Mouse (Mus musculus) CH12.LX (cell line): ENCODE measurements around the gene St6galnac6. TPM values are rescaled to one million over a fixed set of nuclear protein-coding genes. Genes with fewer than 3 reads are reported as not detected.

Experiments
- DNase-seq: peaks from one replicate; pipeline ENCODE4 v3.0.0-alpha.2; 2013; ENCODE audit errors: extremely low read depth
- H3K27ac ChIP-seq: 2 replicates; pipeline ENCODE4 v1.5.1; 2012; ENCODE audit warnings: low read depth, mild to moderate bottlenecking, control low read depth, moderate library complexity; ENCODE audit not compliant: insufficient read depth
- H3K27me3 ChIP-seq: replicated peaks from 2 replicates; pipeline ENCODE3; 2012; ENCODE audit warnings: inconsistent platforms
- H3K36me3 ChIP-seq, 2 experiments: replicated peaks in 1 of 2; 2 replicates each; pipeline versions ENCODE3 to v1.6.1; 2012; ENCODE audit warnings: inconsistent platforms in 1 of 2, low read length in 1 of 2, mild to moderate bottlenecking in 1 of 2, mixed read lengths in 1 of 2, moderate library complexity in 1 of 2; ENCODE audit not compliant: control insufficient read depth in 1 of 2, insufficient read depth in 1 of 2
- H3K4me1 ChIP-seq, 2 experiments: 2 replicates each; pipeline ENCODE4 v1.6.1; 2012; ENCODE audit warnings: inconsistent platforms in 1 of 2, moderate library complexity in 1 of 2; ENCODE audit not compliant: insufficient read depth in 2 of 2, control insufficient read depth in 1 of 2
- H3K4me2 ChIP-seq: 2 replicates; pipeline ENCODE4 v1.6.1; 2012; ENCODE audit warnings: low read depth, mild to moderate bottlenecking, control low read depth; ENCODE audit not compliant: poor library complexity, insufficient read depth, severe bottlenecking
- H3K4me3 ChIP-seq, 3 experiments: fragments of 150-350 bp in 1 of 3; sonication (generic) in 1 of 3; replicated peaks in 1 of 3; 2 replicates each; pipeline versions ENCODE3 to v1.5.1; 2011 to 2012; ENCODE audit warnings: low read depth in 2 of 3, low read length in 2 of 3, mild to moderate bottlenecking in 2 of 3, moderate library complexity in 2 of 3, control low read depth in 1 of 3, improper control_type of control experiment in 1 of 3, inconsistent platforms in 1 of 3, mixed read lengths in 1 of 3; ENCODE audit not compliant: poor library complexity in 1 of 3
- H3K79me2 ChIP-seq: replicated peaks from 2 replicates; pipeline ENCODE4 v1.6.1; 2012; ENCODE audit warnings: mild to moderate bottlenecking, moderate library complexity; ENCODE audit not compliant: control insufficient read depth, poor library complexity, insufficient read depth, severe bottlenecking; ENCODE audit errors: extremely low read depth
- H3K9ac ChIP-seq: 2 replicates; pipeline ENCODE4 v1.6.1; 2012; ENCODE audit warnings: low read depth, mild to moderate bottlenecking, control low read depth, moderate library complexity; ENCODE audit not compliant: insufficient read depth
- H3K9me3 ChIP-seq: replicated peaks from 2 replicates; pipeline ENCODE3; 2012; ENCODE audit warnings: low read length, inconsistent platforms, mixed read lengths
- BHLHE40 ChIP-seq: IDR thresholded peaks from 2 replicates; pipeline ENCODE4 v1.6.1; 2011; ENCODE audit warnings: mild to moderate bottlenecking, low read depth, low read length, improper control_type of control experiment
- CHD1 ChIP-seq: IDR thresholded peaks from 2 replicates; pipeline ENCODE4 v1.6.1; 2012; ENCODE audit warnings: low read depth, low read length, improper control_type of control experiment, inconsistent platforms
- CHD2 ChIP-seq: IDR thresholded peaks from 2 replicates; pipeline ENCODE4 v1.6.1; 2011; ENCODE audit warnings: low read length, improper control_type of control experiment
- E2F4 ChIP-seq: IDR thresholded peaks from 2 replicates; pipeline ENCODE4 v1.6.1; 2011; ENCODE audit warnings: low read depth, low read length, improper control_type of control experiment; ENCODE audit not compliant: insufficient replicate concordance
- EP300 ChIP-seq: IDR thresholded peaks from 2 replicates; pipeline ENCODE4 v1.6.1; 2011; ENCODE audit warnings: low read length, improper control_type of control experiment
- HCFC1 ChIP-seq: IDR thresholded peaks from 2 replicates; pipeline ENCODE4 v1.6.1; 2012; ENCODE audit warnings: low read depth, mild to moderate bottlenecking, inconsistent platforms, low read length, improper control_type of control experiment
- MAZ ChIP-seq: IDR thresholded peaks from 2 replicates; pipeline ENCODE4 v1.6.1; 2012; ENCODE audit warnings: low read depth, mild to moderate bottlenecking, inconsistent platforms, low read length, improper control_type of control experiment, moderate library complexity
- MYC ChIP-seq: IDR thresholded peaks from 2 replicates; pipeline ENCODE4 v1.6.1; 2011; ENCODE audit warnings: low read depth, mild to moderate bottlenecking, improper control_type of control experiment, low read length
- PAX5 ChIP-seq: IDR thresholded peaks from 2 replicates; pipeline ENCODE4 v1.6.1; 2012; ENCODE audit warnings: low read length, inconsistent platforms, mixed read lengths
- RCOR1 ChIP-seq: conservative IDR thresholded peaks from 2 replicates; pipeline ENCODE4 v1.6.1; 2012; ENCODE audit warnings: low read depth, mild to moderate bottlenecking, inconsistent platforms, low read length, improper control_type of control experiment
- SIN3A ChIP-seq: IDR thresholded peaks from 2 replicates; pipeline ENCODE4 v1.6.1; 2012; ENCODE audit warnings: low read length, improper control_type of control experiment, inconsistent platforms
- SMC3 ChIP-seq: IDR thresholded peaks from 2 replicates; pipeline ENCODE4 v1.6.1; 2011; ENCODE audit warnings: low read depth, low read length, improper control_type of control experiment
- USF1 ChIP-seq: IDR thresholded peaks from 2 replicates; pipeline ENCODE4 v1.6.1; 2014; ENCODE audit warnings: low read depth, mild to moderate bottlenecking, inconsistent platforms, low read length, improper control_type of control experiment
- ZNF384 ChIP-seq: IDR thresholded peaks from 2 replicates; pipeline ENCODE4 v1.6.1; 2012; ENCODE audit warnings: low read depth, low read length, improper control_type of control experiment, inconsistent platforms
- dilution Hi-C: fragments of 300-500 bp; cut with MboI; formaldehyde crosslinking; loops from 2 replicates; pipeline ENCODE4 v1.14.3; 2020; ENCODE audit warnings: low sequenced_read_pairs; ENCODE audit not compliant: extremely low pct_unique_long_range_greater_than_20kb, extremely low pct_ligation_motif_present
- in situ Hi-C: fragments of 300-500 bp; cut with MboI; formaldehyde crosslinking; loops from 3 replicates; pipeline ENCODE4 v1.14.3; 2019; ENCODE audit warnings: low sequenced_read_pairs, low pct_ligation_motif_present, low pct_unique_long_range_greater_than_20kb, mixed read lengths
- polyA plus RNA-seq: library from polyadenylated mRNA; unstranded; fragments of >175 nt; gene quantifications from 2 replicates; pipeline ENCODE4 v1.2.1, GENCODE M21; 2012; ENCODE audit warnings: low read depth; ENCODE audit not compliant: insufficient read length
- total RNA-seq, 2 experiments: library from RNA; depleted of rRNA; stranded (reverse); fragments of 300-350 nt in 1 of 2; fragments of >200 nt in 1 of 2; gene quantifications; 2 replicates each; pipeline ENCODE4 v1.2.3; 2012 to 2014

St6galnac6 gene
- total and polyA plus RNA-seq, 3 experiments = 12.9 to 13.9 (median 13.3) TPM

GRCm38 (mm10) chr2:32570698-32571494, 28.6 kb upstream of the St6galnac6 start, which contains the start of gene Dpm2 (continued):
- TF ChIP-seq E2F4 (peak; percentile 84; the same call in 1 of the 2 replicates), USF1 (peak; percentile 97)

- no peak overlapping the region for H3K4me3 ChIP-seq
- TF ChIP-seq E2F4 = no peak
- no peak for TF ChIP-seq RCOR1
- TF ChIP-seq, all 38 proteins: peak for 0
- DNase-seq = no peak
- peaks cover 15 to 63% of the 10 kb centered on the region in 2 experiments for H3K36me3 ChIP-seq
- no peak overlapping the region for H3K27ac ChIP-seq
- H3K4me1 ChIP-seq = peaks cover 3 to 35% of the 10 kb centered on the region in 2 experiments
- H3K79me2 ChIP-seq = peaks cover 16% of the 10 kb centered on the region
- no peaks in the 10 kb centered on the region for H3K9me3 ChIP-seq
- in situ Hi-C loops = loop anchor here (25.0 kb wide), 1 partner anchor 435 kb away; no protein-coding TSS in a partner anchor
- H3K9ac ChIP-seq = no peak overlapping the region
- dilution Hi-C loops = no loop called here
- H3K4me2 ChIP-seq = peak overlapping the region; percentile 97; the same call in 1 of the 2 replicates
- H3K27me3 ChIP-seq = no peaks in the 10 kb centered on the region
Measured at GRCm38 (mm10) chr2:32572196-32572595, 27.3 kb upstream of the St6galnac6 start.

- Histone ChIP-seq H3K27me3 (no peaks in the 10 kb centered on the region), H3K4me1 (peaks cover 3 to 35% of the 10 kb centered on the region in 2 experiments), H3K9me3 (no peaks in the 10 kb centered on the region), H3K27ac (no peak within 1 kb of the TSS), H3K36me3 (peaks cover 11 to 49% of the 10 kb centered on the region in 2 experiments), H3K4me2 (no peak within 1 kb of the TSS), H3K9ac (no peak within 1 kb of the TSS), H3K4me3 (no peak within 1 kb of the TSS), H3K79me2 (peaks cover 16% of the 10 kb centered on the region)
- no peak for TF ChIP-seq CHD2
- TF ChIP-seq HCFC1 = no peak
- TF ChIP-seq MAZ = no peak
- TF ChIP-seq ZNF384 = no peak
- no peak for TF ChIP-seq MYC
- TF ChIP-seq USF1 = no peak
- no peak for TF ChIP-seq PAX5
- no peak for TF ChIP-seq EP300
- TF ChIP-seq BHLHE40 = no peak
- no peak for TF ChIP-seq CHD1
- no peak for TF ChIP-seq SIN3A
- TF ChIP-seq SMC3 = no peak
- dilution Hi-C loops (no loop called here), in situ Hi-C loops (loop anchor here (25.0 kb wide), 1 partner anchor 437 kb away; no protein-coding TSS in a partner anchor)
- DNase-seq = no peak
Measured at GRCm38 (mm10) chr2:32574497-32574896, 25.0 kb upstream of the St6galnac6 start, which contains the start of gene Pip5kl1. Gene Pip5kl1 (plus strand): TSS chr2:32574797.
